Comparison of ENCODE assay signal across 7 mouse cellular contexts in the genomic region with DNA sequence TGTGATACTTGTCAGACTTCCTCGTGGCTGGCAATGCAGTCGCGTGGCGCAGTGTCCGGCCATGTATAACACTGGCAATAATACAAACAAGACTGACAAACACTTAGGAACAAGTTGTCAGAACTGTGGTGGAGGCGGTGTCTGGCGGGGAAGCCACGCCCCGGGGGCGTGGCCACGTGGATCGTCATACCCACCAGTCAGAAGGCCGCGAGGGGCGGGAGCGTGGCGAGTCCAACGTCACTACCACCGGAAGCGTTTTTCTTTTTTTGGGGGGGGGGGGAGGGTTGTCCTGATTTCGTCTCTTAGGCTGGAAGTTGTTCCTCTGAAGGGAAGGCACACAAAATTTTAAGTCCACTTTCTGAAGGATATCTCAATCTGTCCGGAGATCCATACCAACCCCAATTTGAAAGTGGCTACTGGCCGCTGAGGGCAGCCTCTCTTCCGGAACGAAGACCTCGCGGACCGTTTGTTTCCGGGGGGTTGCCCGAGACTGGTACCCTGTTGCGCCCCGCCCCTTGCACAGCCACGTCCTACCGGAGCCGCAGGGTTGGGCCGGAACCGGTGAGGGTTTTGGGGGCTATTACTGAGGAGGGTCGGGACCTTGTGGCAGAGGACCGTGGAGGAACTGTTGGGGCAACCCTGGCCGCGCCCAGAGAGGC. TPM values are rescaled to one million over a fixed set of nuclear protein-coding genes. Genes with fewer than 3 reads are reported as not detected.
DNase-seq lines count a peak whose midpoint lies in the region; ATAC-seq lines count a peak whose summit lies in the region.

TSS of gene Golga3 (plus strand) at position 340 of the 659 bp plus-strand sequence.

- H3K27me3 ChIP-seq in intestine, embryonic 16.5 days (replicated peaks; ENCODE audit: control insufficient read depth, insufficient read depth, low read length): no peaks in the 10 kb centered on the region
- no peaks in the 10 kb centered on the region for H3K27me3 ChIP-seq in midbrain, embryonic 11.5 days (ENCODE audit: control insufficient read depth, insufficient read depth, low read length)

- peak; percentile 98 for ATAC-seq in intestine, embryonic 16.5 days
- peak; percentile 99 for ATAC-seq in midbrain, embryonic 11.5 days (ENCODE audit: low FRiP score)

- peak; percentile 92 for DNase-seq in adrenal gland, adult 8-10 months
- peak; percentile 89 for DNase-seq in embryo, embryonic 9.5 days (ENCODE audit: extremely low spot score)
- peak; percentile 87 to 94 for DNase-seq in gastrocnemius, postnatal 4 days (ENCODE audit: low spot score in 2 of 2)
- DNase-seq in left cerebral cortex, postnatal 36 days (ENCODE audit: low spot score in 2 of 2): peak; percentile 85 to 86
- peak; percentile 100 for DNase-seq in midbrain, embryonic 11.5 days (ENCODE audit: low spot score, missing footprints)
- peak; percentile 97 for DNase-seq in skeletal muscle tissue, adult 2 months (ENCODE audit: low read depth, low spot score)

- H3K27ac ChIP-seq in intestine, embryonic 16.5 days (ENCODE audit: low read length): peak within 1 kb of the TSS; percentile 39
- H3K27ac ChIP-seq in midbrain, embryonic 11.5 days (ENCODE audit: low read depth, low read length): no peak within 1 kb of the TSS

- no peaks in the 10 kb centered on the region for H3K9me3 ChIP-seq in intestine, embryonic 16.5 days (ENCODE audit: control insufficient read depth, low read length)
- no peaks in the 10 kb centered on the region for H3K9me3 ChIP-seq in midbrain, embryonic 11.5 days (ENCODE audit: control insufficient read depth, low read length)

- peaks cover 9% of the 10 kb centered on the region for H3K4me1 ChIP-seq in intestine, embryonic 16.5 days (ENCODE audit: control insufficient read depth, insufficient read depth, low read length)
- peaks cover 6% of the 10 kb centered on the region for H3K4me1 ChIP-seq in midbrain, embryonic 11.5 days (ENCODE audit: control insufficient read depth, insufficient read depth, low read length)

- peak within 1 kb of the TSS; percentile 78 for H3K9ac ChIP-seq in intestine, embryonic 16.5 days (ENCODE audit: low read depth, low read length)
- peak within 1 kb of the TSS; percentile 87 for H3K9ac ChIP-seq in midbrain, embryonic 11.5 days (ENCODE audit: low read length)

- H3K36me3 ChIP-seq in intestine, embryonic 16.5 days (ENCODE audit: control insufficient read depth, insufficient read depth, low read length): no peaks in the 10 kb centered on the region
- no peaks in the 10 kb centered on the region for H3K36me3 ChIP-seq in midbrain, embryonic 11.5 days (ENCODE audit: control insufficient read depth, insufficient read depth, low read length)

- H3K4me3 ChIP-seq in intestine, embryonic 16.5 days (ENCODE audit: low read length): peak within 1 kb of the TSS; percentile 72
- peak within 1 kb of the TSS; percentile 94 for H3K4me3 ChIP-seq in midbrain, embryonic 11.5 days (ENCODE audit: low read depth, low read length)

- H3K4me2 ChIP-seq in intestine, embryonic 16.5 days (ENCODE audit: low read depth, low read length): peak within 1 kb of the TSS; percentile 74
- peak within 1 kb of the TSS; percentile 87 for H3K4me2 ChIP-seq in midbrain, embryonic 11.5 days

- WGBS in intestine, embryonic 16.5 days: under 1% methylated on average over 41 of the region's 41 CpGs
- whole genome bisulfite sequencing in midbrain, embryonic 11.5 days: under 1% methylated on average over 41 of the region's 41 CpGs

- intact Hi-C loops in left cerebral cortex, postnatal 36 days (cut with DNase I): no loop called here

RNA-seq across cellular contexts. Expression of gene Golga3, which starts in this region (rescaled TPM):
- 10 to 100 TPM; 41.4 to 51.2 (median 47.0) TPM for total RNA-seq in adrenal gland, adult 8-10 months (2022)
- total RNA-seq in gastrocnemius, postnatal 4 days (2021): 10 to 100 TPM; 43.8 to 46.8 TPM
- 13.7 and 14.5 TPM in 2 replicates for polyA plus RNA-seq in intestine, embryonic 16.5 days (2015; fragmentation: Nextera tagmentation; extraction: Ambion mirVana)
- total RNA-seq in left cerebral cortex, postnatal 36 days (2021): 10 to 100 TPM; 42.0 to 46.7 TPM
- polyA plus RNA-seq in midbrain, embryonic 11.5 days (2014; fragmentation: Nextera tagmentation; extraction: Ambion mirVana): 17.9 and 19.7 TPM in 2 replicates
